Mouse (Mus musculus): ENCODE results near the gene Pde4c.
A peak's percentile ranks its signal among the peaks of the same experiment; 100 is the strongest.

The Pde4c gene

GRCm38 (mm10) chr8:70721601-70722000 is 1.9 kb upstream of the Pde4c start:
- no peak for DNase-seq (ENCODE audit: low read depth)

- no peak for DNase-seq (ENCODE audit: low read depth)
These were observed 696 bp downstream of the Pde4c start for GRCm38 (mm10) chr8:70724216-70724615.

GRCm38 (mm10) chr8:70725792-70726447 is 2.4 kb downstream of the Pde4c start:
- DNase-seq (ENCODE audit: low read depth) = peak; percentile 49

- no peak for DNase-seq (ENCODE audit: low read depth)
These were observed 3.2 kb downstream of the Pde4c start for GRCm38 (mm10) chr8:70726721-70727120.

GRCm38 (mm10) chr8:70729808-70730475 is 6.4 kb downstream of the Pde4c start:
- DNase-seq (ENCODE audit: low read depth) = no peak

GRCm38 (mm10) chr8:70730956-70731355 is 7.4 kb downstream of the Pde4c start:
- no peak for DNase-seq (ENCODE audit: low read depth)

- no peak for DNase-seq (ENCODE audit: low read depth)
These were observed 14.2 kb downstream of the Pde4c start for GRCm38 (mm10) chr8:70737705-70738104.

- no peak for DNase-seq (ENCODE audit: low read depth)
These were observed 14.7 kb downstream of the Pde4c start for GRCm38 (mm10) chr8:70738211-70738610.

- no peak for DNase-seq (ENCODE audit: low read depth)
These were observed 18.1 kb downstream of the Pde4c start for GRCm38 (mm10) chr8:70741661-70742060.

GRCm38 (mm10) chr8:70742176-70742575 is 18.7 kb downstream of the Pde4c start:
- DNase-seq (ENCODE audit: low read depth) = no peak

- no peak for DNase-seq (ENCODE audit: low read depth)
These were observed 19.6 kb downstream of the Pde4c start for GRCm38 (mm10) chr8:70742981-70743655.

GRCm38 (mm10) chr8:70743656-70744590 is 20.4 kb downstream of the Pde4c start:
- DNase-seq (ENCODE audit: low read depth) = no peak

- DNase-seq (ENCODE audit: low read depth) = no peak
These were observed 21.3 kb downstream of the Pde4c start for GRCm38 (mm10) chr8:70744806-70745205.

GRCm38 (mm10) chr8:70745691-70746220 is 22.2 kb downstream of the Pde4c start:
- DNase-seq (ENCODE audit: low read depth) = no peak

GRCm38 (mm10) chr8:70746676-70747075 is 23.2 kb downstream of the Pde4c start:
- no peak for DNase-seq (ENCODE audit: low read depth)

- no peak for DNase-seq (ENCODE audit: low read depth)
These were observed 23.8 kb downstream of the Pde4c start for GRCm38 (mm10) chr8:70747211-70747890.

GRCm38 (mm10) chr8:70748246-70749096 is 25.0 kb downstream of the Pde4c start:
- DNase-seq (ENCODE audit: low read depth) = no peak

GRCm38 (mm10) chr8:70749097-70749674 is 25.7 kb downstream of the Pde4c start:
- no peak for DNase-seq (ENCODE audit: low read depth)

- no peak for DNase-seq (ENCODE audit: low read depth)
These were observed 26.7 kb downstream of the Pde4c start for GRCm38 (mm10) chr8:70750128-70750680.

Data from NIH3T3 (cell line).